Mouse (Mus musculus) small intestine, adult 2 months (tissue): ENCODE measurements at regions not wholly inside any gene's neighbourhood (a gene's known extent, or its start where the extent isn't known, plus 50 kb on each side); places are given as distances from the start of the nearest gene placed in this dataset.

Experiments used
- CTCF ChIP-seq: fragments of 200-500 bp; IDR thresholded peaks from 2 replicates; pipeline ENCODE4 v1.5.1; 2012; ENCODE audit warnings: low read depth, mild to moderate bottlenecking, control low read depth, inconsistent platforms, low read length, moderate library complexity, mixed read lengths; ENCODE audit not compliant: insufficient replicate concordance, insufficient read length; ENCODE audit errors: extremely low read depth
- POLR2A ChIP-seq: fragments of 200-500 bp; IDR thresholded peaks from 2 replicates; pipeline ENCODE4 v1.6.1; 2012; ENCODE audit warnings: low read depth, mild to moderate bottlenecking, control low read depth, inconsistent platforms, low read length, moderate library complexity

- TF ChIP-seq POLR2A (no peak), CTCF (no peak)
Measured at GRCm38 (mm10) chr16:92979620-92980330, 153.8 kb upstream of the Runx1 start.
